Comparison of ENCODE assay signal across 12 mouse cellular contexts in genomic region chr8:46512538-46512937, GRCm38 (mm10). TPM values are rescaled to one million over a fixed set of nuclear protein-coding genes. Genes with fewer than 3 reads are reported as not detected.
A peak's percentile ranks its signal among the peaks of the same experiment; 100 is the strongest.
DNase-seq lines count a peak whose midpoint lies in the region; ATAC-seq and TF ChIP-seq lines count a peak whose summit lies in the region.
"Had no signal": no experiment of that assay in that cellular context is flagged by ENCODE, and none has a peak within 500 bp of the region (broad histone marks: within the 10 kb centered on the region; RNA-seq: fewer than 3 reads in every experiment).

No protein-coding gene starts in this region.

- no peak for TF ChIP-seq POLR2A in myocyte (IDR thresholded peaks at IDR 0.05; ENCODE audit: insufficient read length, low read depth)

- no peaks in the 10 kb centered on the region for H3K79me2 ChIP-seq in myocyte (ENCODE audit: control insufficient read depth, insufficient read depth)

- ATAC-seq in embryonic facial prominence, embryonic 13.5 days (ENCODE audit: insufficient number of reproducible peaks, insufficient read depth, low FRiP score, low TSS enrichment, low read depth), result 0 out of 2 replicates have a peak, but pooled peaks have one; percentile 26
- ATAC-seq in erythroblast, adult 5-6 weeks (replicated peaks; ENCODE audit: low FRiP score, poor library complexity, severe bottlenecking), result peak; percentile 57

- H3K4me1 ChIP-seq in embryonic facial prominence, embryonic 13.5 days, result peaks cover 10% of the 10 kb centered on the region; the same call in 1 of the 2 replicates
- H3K4me1 ChIP-seq in embryonic facial prominence, embryonic 10.5 days, result peaks cover 4% of the 10 kb centered on the region; the same call in 1 of the 2 replicates
- H3K4me1 ChIP-seq: hindbrain, embryonic 13.5 days; neural tube, embryonic 15.5 days had no signal

- H3K4me3 ChIP-seq in embryonic facial prominence, embryonic 13.5 days, result no peak overlapping the region
- H3K4me3 ChIP-seq in embryonic facial prominence, embryonic 10.5 days, result no peak overlapping the region
- H3K4me3 ChIP-seq in myocyte, result no peak overlapping the region
- H3K4me3 ChIP-seq: hindbrain, embryonic 13.5 days; neural tube, embryonic 15.5 days had no signal

- H3K9me3 ChIP-seq in embryonic facial prominence, embryonic 13.5 days, result no peaks in the 10 kb centered on the region
- H3K9me3 ChIP-seq in embryonic facial prominence, embryonic 10.5 days, result no peaks in the 10 kb centered on the region
- H3K9me3 ChIP-seq: hindbrain, embryonic 13.5 days; neural tube, embryonic 15.5 days had no signal

- 34% methylated on average over 8 of the region's 8 CpGs for WGBS in embryonic facial prominence, embryonic 13.5 days
- WGBS in embryonic facial prominence, embryonic 10.5 days, result 75% methylated on average over 8 of the region's 8 CpGs

- no peak overlapping the region for H3K9ac ChIP-seq in embryonic facial prominence, embryonic 13.5 days
- H3K9ac ChIP-seq: hindbrain, embryonic 13.5 days; neural tube, embryonic 15.5 days had no signal

- H3ac ChIP-seq in myocyte (ENCODE audit: control insufficient read depth, insufficient read length), result no peak overlapping the region

- no peak for DNase-seq in embryonic facial prominence, embryonic 10.5 days (ENCODE audit: low spot score)
- DNase-seq in kidney, postnatal 10 days, result peak; percentile 67
- no peak for DNase-seq in kidney, adult 9 months
- DNase-seq in layer of hippocampus, postnatal 14 days (ENCODE audit: low spot score in 2 of 2), result no peak
- DNase-seq in T-cell, adult 2 months (ENCODE audit: low spot score), result no peak
- DNase-seq: adrenal gland, postnatal 36 days had no signal

- peaks cover 9% of the 10 kb centered on the region; the same call in 1 of the 2 replicates for H3K36me3 ChIP-seq in embryonic facial prominence, embryonic 13.5 days
- no peaks in the 10 kb centered on the region for H3K36me3 ChIP-seq in embryonic facial prominence, embryonic 10.5 days (replicated peaks)
- no peaks in the 10 kb centered on the region for H3K36me3 ChIP-seq in myocyte (ENCODE audit: control insufficient read depth, insufficient read depth)

- no peak overlapping the region for H3K27ac ChIP-seq in embryonic facial prominence, embryonic 13.5 days
- H3K27ac ChIP-seq in embryonic facial prominence, embryonic 10.5 days (replicated peaks), result no peak overlapping the region
- H3K27ac ChIP-seq: hindbrain, embryonic 13.5 days; neural tube, embryonic 15.5 days had no signal

- H3K4me2 ChIP-seq in embryonic facial prominence, embryonic 13.5 days, result no peak overlapping the region
- peak overlapping the region; percentile 53 for H3K4me2 ChIP-seq in myocyte (ENCODE audit: low read depth)
- H3K4me2 ChIP-seq: hindbrain, embryonic 13.5 days; midbrain, embryonic 11.5 days; neural tube, embryonic 15.5 days had no signal

- no peaks in the 10 kb centered on the region for H3K27me3 ChIP-seq in embryonic facial prominence, embryonic 13.5 days
- no peaks in the 10 kb centered on the region for H3K27me3 ChIP-seq in embryonic facial prominence, embryonic 10.5 days (replicated peaks; ENCODE audit: low read depth, poor library complexity, severe bottlenecking)
- no peaks in the 10 kb centered on the region for H3K27me3 ChIP-seq in myocyte (ENCODE audit: control insufficient read depth, insufficient read depth, insufficient read length)
- H3K27me3 ChIP-seq: hindbrain, embryonic 13.5 days; neural tube, embryonic 15.5 days had no signal

TF ChIP-seq in myocyte, 11 proteins besides CTCF, POLR2A, EP300 and RAD21:
- TF ChIP-seq MYOG (IDR thresholded peaks at IDR 0.05; ENCODE audit: control insufficient read depth in 1 of 3, insufficient read depth in 1 of 3, insufficient read length in 2 of 3, low read depth in 2 of 3) (peak; percentile 83 to 98 (median 89)), TCF12 (IDR thresholded peaks at IDR 0.05; ENCODE audit: insufficient read depth, poor library complexity, severe bottlenecking) (peak; percentile 81), E2F4 (IDR thresholded peaks at IDR 0.05; ENCODE audit: insufficient read depth) (no peak), MYOD1 (IDR thresholded peaks at IDR 0.05; ENCODE audit: control insufficient read depth in 1 of 3, insufficient read length in 2 of 3, low read depth in 2 of 3) (peak; percentile 88 to 99 (median 96)), TCF3 (IDR thresholded peaks at IDR 0.05; ENCODE audit: insufficient read length, low read depth) (peak; percentile 72)

RNA-seq across cellular contexts. Expression of gene Cenpu, which starts 39.3 kb away (rescaled TPM):
- 18.0 and 19.7 TPM in 2 replicates for polyA plus RNA-seq in embryonic facial prominence, embryonic 13.5 days (2015; fragmentation: Nextera tagmentation; extraction: Ambion mirVana)
- 30.0 and 30.7 TPM in 2 replicates for polyA plus RNA-seq in embryonic facial prominence, embryonic 10.5 days (2016; fragmentation: Nextera tagmentation; extraction: Ambion mirVana)
- total RNA-seq in erythroblast, adult 5-6 weeks (2015; ENCODE audit: low replicate concordance), result 6.5 and 19.4 TPM in 2 replicates
- 30.5 and 31.9 TPM in 2 replicates for total RNA-seq in erythroblast, adult 5-6 weeks (2017; ENCODE audit: low replicate concordance)
- polyA plus RNA-seq in myocyte (2012; fragmentation: generic; extraction: Trizol), result 2.0 TPM
- total RNA-seq in layer of hippocampus, postnatal 14 days (2021), result 1 to 10 TPM; 1.4 to 1.7 TPM

RNA-seq across cellular contexts. Expression of gene Acsl1, which starts 41.7 kb away (rescaled TPM):
- 12.2 and 12.3 TPM in 2 replicates for polyA plus RNA-seq in embryonic facial prominence, embryonic 13.5 days (2015; fragmentation: Nextera tagmentation; extraction: Ambion mirVana)
- 8.0 and 8.7 TPM in 2 replicates for polyA plus RNA-seq in embryonic facial prominence, embryonic 10.5 days (2016; fragmentation: Nextera tagmentation; extraction: Ambion mirVana)
- total RNA-seq in erythroblast, adult 5-6 weeks (2015; ENCODE audit: low replicate concordance), result 393 and 430 TPM in 2 replicates
- total RNA-seq in erythroblast, adult 5-6 weeks (2017; ENCODE audit: low replicate concordance), result 573 and 623 TPM in 2 replicates
- 12.7 TPM for polyA plus RNA-seq in myocyte (2012; fragmentation: generic; extraction: Trizol)
- total RNA-seq in layer of hippocampus, postnatal 14 days (2021), result 10 to 100 TPM; 47.8 to 50.2 TPM
